Mouse (Mus musculus): ENCODE results near the gene Usp16. TPM values are rescaled to one million over a fixed set of nuclear protein-coding genes. Genes with fewer than 3 reads are reported as not detected.
"Not testable (repeated sequence)": the region's sequence is repeated elsewhere in the genome, so short reads cannot be mapped to it uniquely, and the experiment has no call there.

The Usp16 gene
- total RNA-seq, 1 experiment from 2014 or later, result 58.2 TPM

GRCm38 (mm10) chr16:87453226-87453625 lies 1.3 kb upstream of the Usp16 start:
- ATAC-seq (replicated peaks in 1 of 2; ENCODE audit: insufficient read depth in 1 of 2, low FRiP score in 2 of 2, low TSS enrichment in 1 of 2, low read depth in 1 of 2, poor library complexity in 2 of 2, severe bottlenecking in 2 of 2), result no peak

- ATAC-seq (replicated peaks in 1 of 2; ENCODE audit: insufficient read depth in 1 of 2, low FRiP score in 2 of 2, low TSS enrichment in 1 of 2, low read depth in 1 of 2, poor library complexity in 2 of 2, severe bottlenecking in 2 of 2), result peak; percentile 42 to 45
Observed at GRCm38 (mm10) chr16:87455180-87455611, 693 bp downstream of the Usp16 start.

GRCm38 (mm10) chr16:87458752-87459151 lies 4.2 kb downstream of the Usp16 start:
- no peak for ATAC-seq (replicated peaks in 1 of 2; ENCODE audit: insufficient read depth in 1 of 2, low FRiP score in 2 of 2, low TSS enrichment in 1 of 2, low read depth in 1 of 2, poor library complexity in 2 of 2, severe bottlenecking in 2 of 2)

DNA sequence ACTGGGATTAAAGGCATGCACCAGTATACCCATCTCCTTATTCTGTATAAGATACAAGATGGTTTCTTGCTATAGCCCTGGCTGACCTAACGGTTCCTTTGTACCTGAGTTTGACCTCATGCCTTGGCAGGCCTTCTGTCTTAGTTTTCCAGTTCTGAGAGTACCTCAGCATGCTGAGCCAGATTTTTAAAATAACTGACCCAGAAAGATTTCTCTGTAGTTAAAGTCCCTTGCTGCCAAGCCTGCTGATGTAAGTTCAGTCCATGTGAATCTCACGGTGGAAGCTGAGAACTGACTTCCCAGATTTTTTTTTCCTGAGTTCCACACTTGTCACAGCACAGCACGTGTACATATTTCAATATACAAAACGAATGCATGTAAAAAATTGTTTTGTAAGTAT lies 16.1 kb downstream of the Usp16 start:
- no peak for ATAC-seq (replicated peaks in 1 of 2; ENCODE audit: insufficient read depth in 1 of 2, low FRiP score in 2 of 2, low TSS enrichment in 1 of 2, low read depth in 1 of 2, poor library complexity in 2 of 2, severe bottlenecking in 2 of 2)

DNA sequence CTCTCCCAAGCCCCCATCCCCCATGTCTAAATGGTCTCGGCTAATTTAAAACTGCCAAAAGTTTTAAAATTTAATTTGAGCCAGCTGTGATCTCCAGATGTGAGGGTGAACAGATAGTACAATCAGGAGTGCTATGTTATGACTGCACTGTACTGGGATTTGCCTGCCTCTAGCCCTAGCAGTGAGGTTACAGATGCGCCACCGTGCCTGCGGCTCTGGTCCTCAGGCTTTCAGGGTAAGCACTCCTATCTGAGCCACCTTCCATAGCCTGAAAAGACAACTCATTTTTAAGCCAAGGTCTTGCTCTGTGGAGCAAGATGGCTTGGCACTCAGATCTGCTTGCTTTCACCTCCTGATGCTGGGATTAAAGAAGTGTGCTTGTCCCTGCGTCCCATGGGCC lies 29.9 kb downstream of the Usp16 start:
- ATAC-seq (replicated peaks in 1 of 2; ENCODE audit: insufficient read depth in 1 of 2, low FRiP score in 2 of 2, low TSS enrichment in 1 of 2, low read depth in 1 of 2, poor library complexity in 2 of 2, severe bottlenecking in 2 of 2), result no peak

- no peak for ATAC-seq (replicated peaks in 1 of 2; ENCODE audit: insufficient read depth in 1 of 2, low FRiP score in 2 of 2, low TSS enrichment in 1 of 2, low read depth in 1 of 2, poor library complexity in 2 of 2, severe bottlenecking in 2 of 2)
Observed at GRCm38 (mm10) chr16:87486739-87487138, 32.2 kb downstream of the Usp16 start.

- ATAC-seq (replicated peaks in 1 of 2; ENCODE audit: insufficient read depth in 1 of 2, low FRiP score in 2 of 2, low TSS enrichment in 1 of 2, low read depth in 1 of 2, poor library complexity in 2 of 2, severe bottlenecking in 2 of 2), result no peak
Observed at GRCm38 (mm10) chr16:87488605-87489004, 34.1 kb downstream of the Usp16 start.

GRCm38 (mm10) chr16:87492191-87492792 lies 37.8 kb downstream of the Usp16 start:
- ATAC-seq (replicated peaks in 1 of 2; ENCODE audit: insufficient read depth in 1 of 2, low FRiP score in 2 of 2, low TSS enrichment in 1 of 2, low read depth in 1 of 2, poor library complexity in 2 of 2, severe bottlenecking in 2 of 2), result not testable (repeated sequence)

- peak in 1 of 2 experiments; percentile 19; a peak in 3 of 4 replicates for ATAC-seq (replicated peaks in 1 of 2; ENCODE audit: insufficient read depth in 1 of 2, low FRiP score in 2 of 2, low TSS enrichment in 1 of 2, low read depth in 1 of 2, poor library complexity in 2 of 2, severe bottlenecking in 2 of 2)
Observed at GRCm38 (mm10) chr16:87494955-87495655, 40.6 kb downstream of the Usp16 start.

- peak; percentile 96 to 98 for ATAC-seq (replicated peaks in 1 of 2; ENCODE audit: insufficient read depth in 1 of 2, low FRiP score in 2 of 2, low TSS enrichment in 1 of 2, low read depth in 1 of 2, poor library complexity in 2 of 2, severe bottlenecking in 2 of 2)
Observed at GRCm38 (mm10) chr16:87495716-87496447, 41.4 kb downstream of the Usp16 start, which contains the start of gene Cct8. Cct8 (minus strand) TSS chr16:87495873.

- ATAC-seq (replicated peaks in 1 of 2; ENCODE audit: insufficient read depth in 1 of 2, low FRiP score in 2 of 2, low TSS enrichment in 1 of 2, low read depth in 1 of 2, poor library complexity in 2 of 2, severe bottlenecking in 2 of 2), result no peak
Observed at GRCm38 (mm10) chr16:87496728-87497127, 42.2 kb downstream of the Usp16 start.

DNA sequence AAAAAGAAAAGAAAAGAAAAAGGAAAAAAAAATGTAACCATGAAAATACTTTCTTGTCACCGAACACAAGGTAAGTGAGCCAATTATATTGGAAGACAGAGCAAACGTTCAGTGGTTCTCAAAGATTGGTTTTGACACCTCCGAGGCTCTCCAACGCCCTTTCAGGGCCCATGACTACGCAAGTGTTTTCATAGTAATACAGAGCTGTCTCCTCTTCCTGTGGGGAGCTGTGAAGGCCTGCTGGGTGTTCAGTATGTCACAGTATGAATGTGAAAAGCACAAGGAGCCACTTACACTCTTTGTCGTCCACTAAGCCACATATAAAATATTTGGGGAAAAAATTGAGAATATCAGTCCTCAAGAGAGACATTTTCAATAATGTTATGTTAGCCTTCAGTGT lies 42.7 kb downstream of the Usp16 start:
- ATAC-seq (replicated peaks in 1 of 2; ENCODE audit: insufficient read depth in 1 of 2, low FRiP score in 2 of 2, low TSS enrichment in 1 of 2, low read depth in 1 of 2, poor library complexity in 2 of 2, severe bottlenecking in 2 of 2), result no peak

GRCm38 (mm10) chr16:87499556-87499955 lies 45.1 kb downstream of the Usp16 start:
- ATAC-seq (replicated peaks in 1 of 2; ENCODE audit: insufficient read depth in 1 of 2, low FRiP score in 2 of 2, low TSS enrichment in 1 of 2, low read depth in 1 of 2, poor library complexity in 2 of 2, severe bottlenecking in 2 of 2), result no peak

GRCm38 (mm10) chr16:87501304-87502078 lies 47.0 kb downstream of the Usp16 start:
- ATAC-seq (replicated peaks in 1 of 2; ENCODE audit: insufficient read depth in 1 of 2, low FRiP score in 2 of 2, low TSS enrichment in 1 of 2, low read depth in 1 of 2, poor library complexity in 2 of 2, severe bottlenecking in 2 of 2), result peak in 1 of 2 experiments; percentile 25; a peak in 1 of 4 replicates

DNA sequence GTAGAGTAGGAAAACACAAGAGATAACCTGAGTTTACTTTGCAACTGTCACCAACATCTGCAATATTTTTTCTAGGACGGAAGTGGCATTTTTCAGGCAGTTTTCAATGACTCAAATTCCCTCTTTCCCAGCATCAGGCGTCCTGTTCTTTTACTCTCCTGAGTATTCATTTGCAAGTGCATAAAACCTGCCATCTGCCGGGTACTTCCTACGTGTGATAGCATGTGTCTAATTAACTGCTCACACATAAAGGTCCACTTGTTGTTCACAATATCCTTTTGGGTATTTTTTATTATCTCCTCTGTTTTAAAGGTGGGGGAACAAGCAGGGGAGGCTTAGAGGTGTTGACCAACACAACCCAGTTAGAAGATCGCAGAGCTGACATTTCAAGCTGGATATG lies 57.2 kb downstream of the Usp16 start:
- ATAC-seq (replicated peaks in 1 of 2; ENCODE audit: insufficient read depth in 1 of 2, low FRiP score in 2 of 2, low TSS enrichment in 1 of 2, low read depth in 1 of 2, poor library complexity in 2 of 2, severe bottlenecking in 2 of 2), result no peak

- ATAC-seq (replicated peaks in 1 of 2; ENCODE audit: insufficient read depth in 1 of 2, low FRiP score in 2 of 2, low TSS enrichment in 1 of 2, low read depth in 1 of 2, poor library complexity in 2 of 2, severe bottlenecking in 2 of 2), result no peak
Observed at GRCm38 (mm10) chr16:87512331-87512730, 57.8 kb downstream of the Usp16 start.

DNA sequence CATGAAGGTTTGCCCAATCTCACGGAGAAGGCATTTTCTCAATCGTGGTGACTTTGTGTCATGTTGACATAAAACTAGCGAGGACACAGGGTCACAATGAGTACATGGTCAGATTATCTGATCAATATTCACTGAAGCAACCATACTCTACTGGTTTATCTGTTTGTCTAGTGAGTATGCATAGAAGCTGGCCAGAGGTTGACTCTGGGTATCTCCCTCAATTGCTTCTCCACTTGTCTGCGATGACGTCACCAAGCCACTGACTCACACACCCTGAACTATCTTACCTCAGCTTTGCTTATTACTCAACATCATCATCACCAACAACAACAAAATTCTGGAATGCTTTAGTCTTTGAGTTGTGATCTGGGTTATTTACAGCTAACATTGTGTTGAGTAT lies 69.7 kb downstream of the Usp16 start:
- ATAC-seq (replicated peaks in 1 of 2; ENCODE audit: insufficient read depth in 1 of 2, low FRiP score in 2 of 2, low TSS enrichment in 1 of 2, low read depth in 1 of 2, poor library complexity in 2 of 2, severe bottlenecking in 2 of 2), result no peak

Measured in hematopoietic stem cell, adult 5-6 weeks (primary cell).